Mouse (Mus musculus): ENCODE data around the gene Sap30bp. TPM values are rescaled to one million over a fixed set of nuclear protein-coding genes. Genes with fewer than 3 reads are reported as not detected.

Sap30bp gene
- total RNA-seq (2012; rRNA removed), result 51.6 and 69.2 TPM in 2 replicates
- 10 to 100 TPM in 1 of 2 experiments, not detected in 1; 49.1 TPM for polyA plus RNA-seq (2012; ENCODE audit: insufficient read depth in 1 of 2, insufficient read length in 2 of 2, low read depth in 1 of 2, low replicate concordance in 2 of 2, missing spikeins in 1 of 2)

DNA sequence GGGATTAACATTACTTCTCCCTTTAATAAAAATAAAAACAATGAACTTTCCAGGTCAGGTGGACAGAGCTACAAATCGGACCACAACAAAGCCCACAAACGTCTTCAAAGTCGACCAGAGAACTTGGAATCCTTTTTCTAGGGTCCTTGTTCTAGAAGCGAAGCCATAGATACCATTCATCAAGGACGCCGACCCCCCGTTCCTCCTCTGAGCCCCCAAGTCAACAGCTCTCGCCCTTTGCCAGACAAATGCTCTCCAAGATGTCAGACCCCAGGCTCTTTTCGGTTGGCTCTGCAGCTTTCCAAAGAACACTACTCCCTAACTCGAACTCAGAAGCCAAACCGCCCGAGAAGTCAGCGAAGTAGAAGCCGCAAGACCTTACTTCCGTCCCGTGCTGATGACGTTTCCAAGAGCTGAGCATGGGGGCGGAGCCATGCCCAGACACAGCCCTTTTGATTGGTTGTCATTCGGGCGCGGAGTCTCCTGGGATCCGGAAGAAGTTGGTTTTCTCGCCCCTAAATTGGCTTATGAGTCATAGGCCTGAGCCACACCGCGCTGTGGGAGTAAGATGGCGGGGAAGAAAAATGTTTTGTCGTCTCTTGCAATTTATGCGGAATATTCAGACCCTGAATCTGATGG is at the start of gene Sap30bp, which contains the start of gene Recql5:
Sap30bp (plus strand) TSS at position 175 of the 639 bp plus-strand sequence.
Recql5 (minus strand) TSS at position 370 of the 639 bp plus-strand sequence.
- peaks cover 9 to 11% of the 10 kb centered on the region in 2 experiments; a peak in 3 of 4 replicates for H3K4me1 ChIP-seq (ENCODE audit: control insufficient read depth in 1 of 2, insufficient read depth in 2 of 2, low read length in 2 of 2)
- H3K9ac ChIP-seq (ENCODE audit: control insufficient read depth, low read depth, low read length, poor library complexity, severe bottlenecking), result peak within 1 kb of the TSS; percentile 86
- H3K9me3 ChIP-seq (replicated peaks; ENCODE audit: insufficient read depth, low read length), result no peaks in the 10 kb centered on the region
- H3K27me3 ChIP-seq (ENCODE audit: control insufficient read depth in 1 of 2, insufficient read depth in 2 of 2, low read length in 2 of 2), result no peaks in the 10 kb centered on the region
- peaks cover 28% of the 10 kb centered on the region for H3K79me2 ChIP-seq (ENCODE audit: control insufficient read depth, insufficient read depth, low read length, poor library complexity)
- peak within 1 kb of the TSS; percentile 55 for H3K27ac ChIP-seq (ENCODE audit: control insufficient read depth, low read depth, low read length)
- H3K36me3 ChIP-seq (ENCODE audit: control insufficient read depth in 1 of 2, insufficient read depth in 2 of 2, low read length in 2 of 2), result peaks cover 4 to 9% of the 10 kb centered on the region in 2 experiments
- H3K4me3 ChIP-seq (ENCODE audit: control insufficient read depth in 1 of 2, insufficient read depth in 1 of 2, low read depth in 2 of 2, low read length in 2 of 2), result peak within 1 kb of the TSS; percentile 90 to 95
- peak; percentile 100 for DNase-seq (ENCODE audit: low read depth, low spot score)
- peak; percentile 74 to 88 for TF ChIP-seq POLR2A (IDR thresholded peaks at IDR 0.05; ENCODE audit: control insufficient read depth in 1 of 2, insufficient read depth in 1 of 2, low read depth in 1 of 2, low read length in 2 of 2, poor library complexity in 1 of 2)
- no peak for TF ChIP-seq ZNF384 (IDR thresholded peaks at IDR 0.05; ENCODE audit: low read depth, low read length)
- no peak for TF ChIP-seq SMC3 (IDR thresholded peaks at IDR 0.05; ENCODE audit: low read depth, low read length)
- TF ChIP-seq BHLHE40 (IDR thresholded peaks at IDR 0.05; ENCODE audit: borderline replicate concordance, low read depth, low read length), result no peak
- peak; percentile 72 for TF ChIP-seq ZMIZ1 (IDR thresholded peaks at IDR 0.05; ENCODE audit: low read depth, low read length)
- TF ChIP-seq GATA1 (IDR thresholded peaks at IDR 0.05; ENCODE audit: low read depth, low read length), result peak; percentile 11; the same call in 1 of the 2 replicates
- TF ChIP-seq KAT2A (conservative IDR thresholded peaks at IDR 0.05; ENCODE audit: low read depth, low read length), result peak; percentile 92
- TF ChIP-seq HCFC1 (IDR thresholded peaks at IDR 0.05; ENCODE audit: low read depth, low read length), result peak; percentile 97
- TF ChIP-seq SIN3A (IDR thresholded peaks at IDR 0.05; ENCODE audit: low read length), result peak; percentile 100
- no peak for TF ChIP-seq MYB (IDR thresholded peaks at IDR 0.05; ENCODE audit: low read depth, low read length)
- TF ChIP-seq ZC3H11A (IDR thresholded peaks at IDR 0.05; ENCODE audit: low read depth, low read length), result no peak
- peak; percentile 93 for TF ChIP-seq JUND (IDR thresholded peaks at IDR 0.05; ENCODE audit: low read depth, low read length)
- TF ChIP-seq NELFE (IDR thresholded peaks at IDR 0.05; ENCODE audit: low read depth, low read length), result peak; percentile 85
- peak; percentile 100 for TF ChIP-seq ELF1 (IDR thresholded peaks at IDR 0.05; ENCODE audit: low read depth, low read length)
- peak; percentile 68 for TF ChIP-seq USF1 (IDR thresholded peaks at IDR 0.05; ENCODE audit: low read depth, low read length)
- 0 out of 2 replicates have a peak, but pooled peaks have one; percentile 36 for TF ChIP-seq CHD1 (IDR thresholded peaks at IDR 0.05; ENCODE audit: low read depth, low read length)
- peak; percentile 85 for TF ChIP-seq MAX (IDR thresholded peaks at IDR 0.05; ENCODE audit: low read length)
- no peak for TF ChIP-seq UBTF (IDR thresholded peaks at IDR 0.05; ENCODE audit: borderline replicate concordance, insufficient read depth, low read depth, low read length)
- peak; percentile 69 for TF ChIP-seq POLR2AphosphoS2 (IDR thresholded peaks at IDR 0.05; ENCODE audit: low read length)
- TF ChIP-seq MEF2A (IDR thresholded peaks at IDR 0.05; ENCODE audit: extremely low read depth, insufficient replicate concordance, low read depth, low read length, poor library complexity, severe bottlenecking), result peak; percentile 59; the same call in 1 of the 2 replicates
- TF ChIP-seq NRF1 (IDR thresholded peaks at IDR 0.05; ENCODE audit: insufficient read depth, low read depth, low read length, poor library complexity, severe bottlenecking), result 0 out of 2 replicates have a peak, but pooled peaks have one; percentile 38
- no peak for TF ChIP-seq POLR2AphosphoS5 (IDR thresholded peaks at IDR 0.05; ENCODE audit: borderline replicate concordance, low read depth, low read length)
- peak; percentile 98 for TF ChIP-seq MXI1 (IDR thresholded peaks at IDR 0.05; ENCODE audit: low read depth, low read length)
- peak; percentile 83 for TF ChIP-seq TBP (IDR thresholded peaks at IDR 0.05; ENCODE audit: low read depth, low read length)
- no peak for TF ChIP-seq CTCF (IDR thresholded peaks at IDR 0.05 in 2 of 3, conservative IDR thresholded peaks at IDR 0.05 in 1 of 3; ENCODE audit: control insufficient read depth in 1 of 3, insufficient read depth in 1 of 3, low read depth in 2 of 3, low read length in 3 of 3, poor library complexity in 1 of 3, severe bottlenecking in 1 of 3)
- no peak for TF ChIP-seq TAL1 (IDR thresholded peaks at IDR 0.05; ENCODE audit: low read length)
- TF ChIP-seq ETS1 (IDR thresholded peaks at IDR 0.05; ENCODE audit: low read depth, low read length), result peak; percentile 46; the same call in 1 of the 2 replicates
- peak; percentile 67 for TF ChIP-seq CHD2 (IDR thresholded peaks at IDR 0.05; ENCODE audit: low read length)
- 0 out of 2 replicates have a peak, but pooled peaks have one; percentile 63 for TF ChIP-seq E2F4 (IDR thresholded peaks at IDR 0.05; ENCODE audit: borderline replicate concordance, low read depth, low read length)
- 0 out of 4 replicates have a peak, but pooled peaks of 1 of the 2 experiments have one; percentile 6 for TF ChIP-seq EP300 (IDR thresholded peaks at IDR 0.05; ENCODE audit: low read depth in 1 of 2, low read length in 2 of 2)
- TF ChIP-seq MYC (IDR thresholded peaks at IDR 0.05; ENCODE audit: low read depth, low read length), result peak; percentile 88
- no peak for TF ChIP-seq MAFK (IDR thresholded peaks at IDR 0.05; ENCODE audit: borderline replicate concordance, low read depth, low read length)
- TF ChIP-seq TCF12 (IDR thresholded peaks at IDR 0.05; ENCODE audit: low read depth, low read length), result peak; percentile 72; the same call in 1 of the 2 replicates
- no peak for TF ChIP-seq RCOR1 (IDR thresholded peaks at IDR 0.05; ENCODE audit: low read depth, low read length)
- TF ChIP-seq MAZ (IDR thresholded peaks at IDR 0.05; ENCODE audit: low read depth, low read length), result peak; percentile 89; the same call in 1 of the 2 replicates
- TF ChIP-seq RAD21 (IDR thresholded peaks at IDR 0.05; ENCODE audit: low read depth, low read length), result no peak

Measured in MEL (cell line).